Mouse (Mus musculus) layer of hippocampus, adult 11-12 months (tissue): Measurements from ENCODE around the gene Car10.

Experiments
- DNase-seq: peaks from one replicate; pipeline ENCODE4 v3.0.0; 2022; ENCODE audit warnings: low spot score

Car10 gene

GRCm38 (mm10) chr11:93490211-93490820, 392.5 kb downstream of the Car10 start:
- DNase-seq, result no peak

- DNase-seq, result no peak
Observed at GRCm38 (mm10) chr11:93497896-93498295, 400.1 kb downstream of the Car10 start.

GRCm38 (mm10) chr11:93500442-93500841, 402.6 kb downstream of the Car10 start:
- DNase-seq, result no peak

- no peak for DNase-seq
Observed at GRCm38 (mm10) chr11:93501671-93502070, 403.8 kb downstream of the Car10 start.

- DNase-seq, result no peak
Observed at GRCm38 (mm10) chr11:93502864-93503263, 405.0 kb downstream of the Car10 start.

- peak; percentile 10 for DNase-seq
Observed at GRCm38 (mm10) chr11:93503469-93503868, 405.6 kb downstream of the Car10 start.

GRCm38 (mm10) chr11:93509527-93510235, 411.9 kb downstream of the Car10 start:
- no peak for DNase-seq

- no peak for DNase-seq
Observed at GRCm38 (mm10) chr11:93512843-93513242, 415.0 kb downstream of the Car10 start.

- DNase-seq, result no peak
Observed at GRCm38 (mm10) chr11:93514396-93514795, 416.6 kb downstream of the Car10 start.

GRCm38 (mm10) chr11:93515566-93515965, 417.7 kb downstream of the Car10 start:
- no peak for DNase-seq

GRCm38 (mm10) chr11:93516216-93516615, 418.4 kb downstream of the Car10 start:
- DNase-seq, result no peak

GRCm38 (mm10) chr11:93516946-93517345, 419.1 kb downstream of the Car10 start:
- DNase-seq, result no peak

- no peak for DNase-seq
Observed at GRCm38 (mm10) chr11:93522501-93522900, 424.7 kb downstream of the Car10 start.

- no peak for DNase-seq
Observed at GRCm38 (mm10) chr11:93525921-93526320, 428.1 kb downstream of the Car10 start.

GRCm38 (mm10) chr11:93531029-93531680, 433.3 kb downstream of the Car10 start:
- no peak for DNase-seq

GRCm38 (mm10) chr11:93536244-93536643, 438.4 kb downstream of the Car10 start:
- DNase-seq, result no peak

- no peak for DNase-seq
Observed at GRCm38 (mm10) chr11:93548904-93549303, 451.1 kb downstream of the Car10 start.

GRCm38 (mm10) chr11:93550908-93551307, 453.1 kb downstream of the Car10 start:
- peak; percentile 68 for DNase-seq

- DNase-seq, result no peak
Observed at GRCm38 (mm10) chr11:93559118-93559517, 461.3 kb downstream of the Car10 start.

GRCm38 (mm10) chr11:93560570-93560969, 462.7 kb downstream of the Car10 start:
- DNase-seq, result no peak

GRCm38 (mm10) chr11:93562330-93562865, 464.6 kb downstream of the Car10 start:
- DNase-seq, result no peak

- DNase-seq, result peak; percentile 63
Observed at GRCm38 (mm10) chr11:93565756-93566155, 467.9 kb downstream of the Car10 start.
